Mouse (Mus musculus): ENCODE measurements at regions not wholly inside any gene's neighbourhood (a gene's known extent, or its start where the extent isn't known, plus 50 kb on each side); places are given as distances from the start of the nearest gene placed in this dataset.

- Histone ChIP-seq H3K27me3 (replicated peaks) (no peaks in the 10 kb centered on the region), H3K4me2 (no peak overlapping the region), H3K36me3 (no peaks in the 10 kb centered on the region), H3K4me1 (no peaks in the 10 kb centered on the region), H3K4me3 (no peak overlapping the region), H3K9me3 (replicated peaks) (no peaks in the 10 kb centered on the region), H3K9ac (no peak overlapping the region), H3K27ac (no peak overlapping the region)
- WGBS (ENCODE audit: insufficient replicate concordance), result 63% methylated on average over 2 of the region's 2 CpGs
- no peak for ATAC-seq
These were observed 1453.5 kb upstream of the Lrrc6 start for GRCm38 (mm10) chr15:67954216-67954615.

DNA sequence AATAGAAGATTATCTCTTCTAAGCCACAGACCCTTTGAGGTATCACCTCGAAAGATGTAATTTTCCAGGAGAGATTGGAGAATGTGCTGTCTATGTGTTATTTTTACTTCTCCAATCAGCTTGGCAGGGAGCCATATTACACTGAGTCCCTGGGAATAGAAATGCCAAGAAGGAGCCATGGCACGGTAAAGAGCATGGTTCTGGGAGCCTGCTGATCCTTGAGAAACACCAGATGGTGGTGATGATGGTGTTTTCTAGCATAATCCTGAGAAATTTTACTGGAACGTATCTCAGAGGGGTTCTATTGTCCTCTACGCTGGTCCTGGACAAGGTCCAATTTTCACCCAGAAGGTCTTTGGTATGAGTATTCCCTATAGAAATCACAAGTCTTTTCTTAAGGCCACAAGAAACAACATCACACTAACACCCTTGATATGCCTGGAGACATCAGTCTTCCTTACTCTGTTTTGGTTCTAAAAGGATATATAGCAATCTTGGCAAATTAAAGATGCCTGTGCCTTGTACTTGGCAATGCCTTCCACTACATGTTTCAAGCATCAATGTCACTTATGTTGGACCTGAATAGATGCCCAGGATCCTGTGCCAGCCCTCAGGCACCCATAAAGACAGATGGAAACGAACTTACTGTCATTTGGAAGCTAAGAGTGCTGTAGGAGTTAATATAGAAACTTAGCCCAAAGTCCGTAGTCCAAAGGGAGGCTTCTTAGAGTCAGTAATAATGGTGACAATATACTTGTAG is 1449.8 kb upstream of the Lrrc6 start:
- H3K9ac ChIP-seq, result no peak overlapping the region
- no peaks in the 10 kb centered on the region for H3K4me1 ChIP-seq
- H3K27ac ChIP-seq, result no peak overlapping the region
- ATAC-seq, result no peak
- H3K36me3 ChIP-seq, result no peaks in the 10 kb centered on the region
- no peak overlapping the region for H3K4me2 ChIP-seq
- H3K27me3 ChIP-seq (replicated peaks), result no peaks in the 10 kb centered on the region
- no peaks in the 10 kb centered on the region for H3K9me3 ChIP-seq (replicated peaks)
- 55% methylated on average over 6 of the region's 6 CpGs for WGBS (ENCODE audit: insufficient replicate concordance)
- no peak overlapping the region for H3K4me3 ChIP-seq

GRCm38 (mm10) chr15:67944330-67945082 is 1443.8 kb upstream of the Lrrc6 start:
- Histone ChIP-seq H3K4me2 (no peak overlapping the region), H3K4me1 (no peaks in the 10 kb centered on the region), H3K4me3 (no peak overlapping the region), H3K27me3 (replicated peaks) (no peaks in the 10 kb centered on the region), H3K36me3 (no peaks in the 10 kb centered on the region), H3K27ac (no peak overlapping the region), H3K9me3 (replicated peaks) (no peaks in the 10 kb centered on the region), H3K9ac (no peak overlapping the region)
- ATAC-seq, result no peak
- WGBS (ENCODE audit: insufficient replicate concordance), result 71% methylated on average over 3 of the region's 3 CpGs

DNA sequence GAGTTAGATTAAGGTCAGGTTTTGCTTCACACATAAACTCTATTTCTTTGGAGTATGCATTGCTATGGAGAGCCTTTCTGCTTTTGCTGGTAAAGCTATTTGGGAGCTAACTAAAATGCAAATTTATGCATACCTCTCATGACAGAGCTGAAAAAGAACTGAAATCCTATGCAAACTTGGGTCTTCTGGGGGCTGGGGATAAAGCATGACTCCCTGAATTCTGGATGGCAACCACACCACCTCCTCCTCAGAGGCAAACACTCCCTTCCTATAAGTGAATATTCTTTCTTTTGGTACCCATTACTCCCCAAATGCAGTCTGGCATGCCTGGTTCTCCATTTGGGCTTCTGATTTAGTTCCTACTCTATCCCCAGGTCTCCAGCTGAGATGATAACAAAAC is 1442.3 kb upstream of the Lrrc6 start:
- no peaks in the 10 kb centered on the region for H3K9me3 ChIP-seq (replicated peaks)
- H3K4me1 ChIP-seq, result no peaks in the 10 kb centered on the region
- no peaks in the 10 kb centered on the region for H3K36me3 ChIP-seq
- H3K27me3 ChIP-seq (replicated peaks), result no peaks in the 10 kb centered on the region
- ATAC-seq, result no peak
- no peak overlapping the region for H3K9ac ChIP-seq
- H3K4me3 ChIP-seq, result no peak overlapping the region
- no peak overlapping the region for H3K27ac ChIP-seq
- no peak overlapping the region for H3K4me2 ChIP-seq

- Histone ChIP-seq H3K36me3 (no peaks in the 10 kb centered on the region), H3K4me1 (no peaks in the 10 kb centered on the region), H3K27me3 (replicated peaks) (no peaks in the 10 kb centered on the region), H3K4me2 (no peak overlapping the region), H3K9me3 (replicated peaks) (no peaks in the 10 kb centered on the region), H3K4me3 (no peak overlapping the region), H3K9ac (no peak overlapping the region), H3K27ac (no peak overlapping the region)
- no peak for ATAC-seq
- WGBS (ENCODE audit: insufficient replicate concordance), result 61% methylated on average over 1 of the region's 1 CpGs
These were observed 1439.8 kb upstream of the Lrrc6 start for GRCm38 (mm10) chr15:67940510-67940909.

- H3K4me2 ChIP-seq, result no peak overlapping the region
- H3K27me3 ChIP-seq (replicated peaks), result no peaks in the 10 kb centered on the region
- H3K4me3 ChIP-seq, result no peak overlapping the region
- H3K9ac ChIP-seq, result no peak overlapping the region
- 54% methylated on average over 2 of the region's 2 CpGs for WGBS (ENCODE audit: insufficient replicate concordance)
- ATAC-seq, result no peak
- H3K4me1 ChIP-seq, result no peaks in the 10 kb centered on the region
- H3K27ac ChIP-seq, result no peak overlapping the region
- H3K36me3 ChIP-seq, result no peaks in the 10 kb centered on the region
- H3K9me3 ChIP-seq (replicated peaks), result no peaks in the 10 kb centered on the region
These were observed 1424.2 kb upstream of the Lrrc6 start for GRCm38 (mm10) chr15:67924885-67925284.

DNA sequence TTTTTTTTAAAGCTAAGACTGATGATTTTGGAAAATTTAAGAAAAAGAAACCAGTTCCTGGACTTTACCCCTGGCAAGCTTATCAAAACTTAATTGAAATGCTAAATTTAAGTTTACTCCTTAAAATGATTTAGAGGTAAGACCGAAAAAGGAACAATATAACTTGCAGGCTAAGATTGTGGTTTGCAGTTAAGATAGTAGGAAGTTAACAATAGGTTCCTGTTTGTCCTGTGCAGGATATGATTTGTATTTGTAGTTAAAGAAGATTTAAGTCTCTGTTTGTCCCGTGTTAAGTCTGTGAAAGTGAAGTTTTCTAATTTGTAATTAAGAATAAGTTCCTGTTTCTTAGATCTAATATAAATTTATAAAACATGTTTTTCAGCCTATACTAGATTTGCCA is 1406.3 kb upstream of the Lrrc6 start:
- no peaks in the 10 kb centered on the region for H3K9me3 ChIP-seq (replicated peaks)
- ATAC-seq, result no peak
- H3K27ac ChIP-seq, result no peak overlapping the region
- no peak overlapping the region for H3K4me2 ChIP-seq
- H3K36me3 ChIP-seq, result no peaks in the 10 kb centered on the region
- no peak overlapping the region for H3K4me3 ChIP-seq
- no peaks in the 10 kb centered on the region for H3K4me1 ChIP-seq
- H3K27me3 ChIP-seq (replicated peaks), result no peaks in the 10 kb centered on the region
- H3K9ac ChIP-seq, result no peak overlapping the region
- 32% methylated on average over 2 of the region's 2 CpGs for WGBS (ENCODE audit: insufficient replicate concordance)

DNA sequence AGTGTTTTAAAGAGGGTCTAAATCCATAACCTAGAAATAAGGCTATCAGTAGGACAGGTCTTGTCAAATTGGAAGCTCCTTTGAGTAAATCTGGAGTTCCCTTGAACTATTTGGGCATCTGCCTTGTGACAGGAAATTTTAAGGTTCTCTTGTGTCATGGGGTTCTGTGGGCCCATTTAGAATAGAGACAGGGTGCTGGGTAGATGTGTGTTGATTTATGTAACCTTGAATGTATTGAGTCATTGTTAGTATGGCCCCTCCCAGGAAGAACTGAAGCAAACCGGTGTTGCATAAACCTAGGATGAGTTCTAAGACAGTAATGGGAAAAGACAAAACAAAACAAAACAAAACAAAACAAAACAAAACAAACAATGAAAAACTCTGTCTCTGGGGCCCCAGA is 1404.6 kb upstream of the Lrrc6 start:
- H3K9me3 ChIP-seq (replicated peaks), result no peaks in the 10 kb centered on the region
- ATAC-seq, result no peak
- no peak overlapping the region for H3K4me3 ChIP-seq
- no peaks in the 10 kb centered on the region for H3K36me3 ChIP-seq
- H3K4me2 ChIP-seq, result no peak overlapping the region
- no peaks in the 10 kb centered on the region for H3K4me1 ChIP-seq
- no peaks in the 10 kb centered on the region for H3K27me3 ChIP-seq (replicated peaks)
- H3K27ac ChIP-seq, result no peak overlapping the region
- 50% methylated on average over 1 of the region's 1 CpGs for WGBS (ENCODE audit: insufficient replicate concordance)
- H3K9ac ChIP-seq, result no peak overlapping the region

DNA sequence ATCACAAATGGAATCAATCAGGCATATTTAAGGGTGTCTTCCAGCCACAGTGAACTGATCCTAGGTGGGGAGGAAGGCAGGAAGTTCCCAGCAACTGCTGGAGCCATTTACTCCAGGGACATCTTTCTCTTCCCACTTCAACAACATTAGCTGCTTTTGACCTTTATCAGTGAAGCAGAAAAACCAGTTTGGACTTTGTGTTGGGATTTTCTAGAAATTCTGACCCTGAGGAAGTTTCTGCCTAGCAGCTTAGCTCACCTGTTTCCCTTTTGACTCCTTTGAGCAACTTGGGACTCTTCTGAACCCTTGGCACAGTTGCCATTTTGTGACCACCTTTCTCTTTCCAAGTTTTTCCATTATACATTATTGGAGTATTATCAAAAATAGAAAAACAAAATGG is 1403.9 kb upstream of the Lrrc6 start:
- H3K27me3 ChIP-seq (replicated peaks), result no peaks in the 10 kb centered on the region
- H3K36me3 ChIP-seq, result no peaks in the 10 kb centered on the region
- no peaks in the 10 kb centered on the region for H3K9me3 ChIP-seq (replicated peaks)
- no peak overlapping the region for H3K9ac ChIP-seq
- H3K4me2 ChIP-seq, result no peak overlapping the region
- H3K4me3 ChIP-seq, result no peak overlapping the region
- no peak overlapping the region for H3K27ac ChIP-seq
- H3K4me1 ChIP-seq, result no peaks in the 10 kb centered on the region
- ATAC-seq, result no peak

DNA sequence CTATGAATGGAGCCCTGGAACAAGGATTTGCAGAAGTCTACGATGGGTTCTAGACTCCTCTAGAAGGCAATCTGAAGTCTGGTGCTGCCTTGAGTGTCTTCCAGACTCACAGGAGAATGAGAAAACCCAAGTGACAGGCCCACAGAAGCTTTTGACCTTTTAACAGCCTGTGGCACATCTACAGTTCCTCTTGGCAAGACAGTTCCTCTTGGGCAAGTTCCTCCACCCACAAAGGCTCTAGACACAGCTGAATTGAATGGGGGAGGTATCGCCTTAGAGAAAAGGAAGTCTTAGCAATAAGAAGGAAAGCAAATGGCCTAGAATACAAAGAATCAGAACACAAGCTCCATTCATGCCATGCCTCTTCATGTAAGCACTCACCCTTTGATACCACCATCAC is 1402.3 kb upstream of the Lrrc6 start:
- Histone ChIP-seq H3K4me3 (no peak overlapping the region), H3K4me1 (no peaks in the 10 kb centered on the region), H3K27ac (no peak overlapping the region), H3K9ac (no peak overlapping the region), H3K36me3 (no peaks in the 10 kb centered on the region), H3K27me3 (replicated peaks) (no peaks in the 10 kb centered on the region), H3K4me2 (no peak overlapping the region), H3K9me3 (replicated peaks) (no peaks in the 10 kb centered on the region)
- ATAC-seq, result no peak
- 41% methylated on average over 2 of the region's 2 CpGs for WGBS (ENCODE audit: insufficient replicate concordance)

- Histone ChIP-seq H3K9me3 (replicated peaks) (no peaks in the 10 kb centered on the region), H3K9ac (no peak overlapping the region), H3K4me2 (no peak overlapping the region), H3K4me3 (no peak overlapping the region), H3K4me1 (no peaks in the 10 kb centered on the region), H3K36me3 (no peaks in the 10 kb centered on the region), H3K27me3 (replicated peaks) (no peaks in the 10 kb centered on the region), H3K27ac (no peak overlapping the region)
- 76% methylated on average over 7 of the region's 7 CpGs for WGBS (ENCODE audit: insufficient replicate concordance)
- ATAC-seq, result no peak
These were observed 1400.5 kb upstream of the Lrrc6 start for GRCm38 (mm10) chr15:67901191-67901601.

DNA sequence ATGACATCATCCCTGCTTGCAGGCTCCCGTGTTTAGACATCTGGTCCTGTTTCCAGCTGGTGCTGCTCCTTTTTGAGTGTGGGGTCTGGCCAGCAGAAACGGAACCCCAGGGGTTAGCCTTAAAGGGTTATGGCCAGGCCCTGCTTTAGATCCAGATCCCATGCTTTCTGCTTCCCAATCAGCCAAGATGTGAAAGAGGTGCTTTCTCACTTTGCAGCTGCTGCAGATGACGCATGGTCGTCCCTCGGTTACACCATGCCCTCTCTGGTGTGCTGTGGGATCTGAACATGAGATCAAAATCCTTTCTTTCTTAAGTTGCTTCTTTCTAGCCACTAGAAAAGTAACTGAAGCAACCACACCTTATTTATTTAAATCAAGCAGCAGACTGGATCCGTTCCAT is 1399.1 kb upstream of the Lrrc6 start:
- ATAC-seq, result no peak
- no peak overlapping the region for H3K27ac ChIP-seq
- H3K4me1 ChIP-seq, result no peaks in the 10 kb centered on the region
- H3K36me3 ChIP-seq, result no peaks in the 10 kb centered on the region
- no peak overlapping the region for H3K4me3 ChIP-seq
- no peak overlapping the region for H3K9ac ChIP-seq
- WGBS (ENCODE audit: insufficient replicate concordance), result 67% methylated on average over 6 of the region's 6 CpGs
- no peak overlapping the region for H3K4me2 ChIP-seq
- no peaks in the 10 kb centered on the region for H3K27me3 ChIP-seq (replicated peaks)
- H3K9me3 ChIP-seq (replicated peaks), result no peaks in the 10 kb centered on the region

- WGBS (ENCODE audit: insufficient replicate concordance), result 67% methylated on average over 3 of the region's 3 CpGs
- H3K27ac ChIP-seq, result no peak overlapping the region
- H3K9me3 ChIP-seq (replicated peaks), result no peaks in the 10 kb centered on the region
- ATAC-seq, result no peak
- H3K4me1 ChIP-seq, result no peaks in the 10 kb centered on the region
- no peaks in the 10 kb centered on the region for H3K36me3 ChIP-seq
- no peak overlapping the region for H3K9ac ChIP-seq
- H3K4me3 ChIP-seq, result no peak overlapping the region
- H3K27me3 ChIP-seq (replicated peaks), result no peaks in the 10 kb centered on the region
- no peak overlapping the region for H3K4me2 ChIP-seq
These were observed 1398.3 kb upstream of the Lrrc6 start for GRCm38 (mm10) chr15:67898959-67899403.
